Mouse (Mus musculus) hindbrain, postnatal 0 days (tissue): ENCODE results near the gene Ctnnd2. TPM values are rescaled to one million over a fixed set of nuclear protein-coding genes. Genes with fewer than 3 reads are reported as not detected.

Source experiments
- ATAC-seq: fragments of 200-750 bp; cut with Nextera tagmentation; 2 replicates; pipeline ENCODE4 v1.8.0; 2017; ENCODE audit warnings: mild to moderate bottlenecking, moderate TSS enrichment, moderate library complexity
- DNase-seq: peaks from one replicate; pipeline ENCODE4 v3.0.0-alpha.2; 2015; ENCODE audit warnings: low spot score
- H3K27ac ChIP-seq: fragments of 300-500 bp; sonication (generic); 2 replicates; pipeline ENCODE4 v1.5.1; 2014; ENCODE audit warnings: mild to moderate bottlenecking
- H3K27me3 ChIP-seq: fragments of 300-500 bp; sonication (generic); 2 replicates; pipeline ENCODE4 v1.6.1; 2014; ENCODE audit warnings: low read length, mixed read lengths; ENCODE audit not compliant: insufficient read depth
- H3K36me3 ChIP-seq: fragments of 300-500 bp; sonication (generic); 2 replicates; pipeline ENCODE4 v1.6.1; 2014; ENCODE audit warnings: low read length, mixed read lengths; ENCODE audit not compliant: insufficient read depth
- H3K4me1 ChIP-seq: fragments of 300-500 bp; sonication (generic); 2 replicates; pipeline ENCODE4 v1.6.1; 2014; ENCODE audit warnings: antibody characterized with exemption, low read length, mixed read lengths; ENCODE audit not compliant: insufficient read depth
- H3K4me2 ChIP-seq: fragments of 300-500 bp; sonication (generic); 2 replicates; pipeline ENCODE4 v1.6.1; 2014; ENCODE audit warnings: low read depth, mild to moderate bottlenecking, low read length, moderate library complexity, mixed read lengths
- H3K4me3 ChIP-seq: fragments of 300-500 bp; sonication (generic); 2 replicates; pipeline ENCODE4 v1.5.1; 2014; ENCODE audit warnings: low read length
- H3K9ac ChIP-seq: fragments of 300-500 bp; sonication (generic); replicated peaks from 2 replicates; pipeline ENCODE4 v1.6.1; 2014; ENCODE audit warnings: mild to moderate bottlenecking, low read length, moderate library complexity, mixed read lengths
- H3K9me3 ChIP-seq: fragments of 300-500 bp; sonication (generic); 2 replicates; pipeline ENCODE4 v1.6.1; 2016; ENCODE audit warnings: low read length, mixed read lengths
- CTCF ChIP-seq: IDR thresholded peaks from 2 replicates; pipeline ENCODE4 v1.5.1; 2016; ENCODE audit warnings: antibody characterized with exemption, control low read depth, low read depth
- WGBS: fragments of 180-500 bp; shearing (Covaris S2); extraction: QIAGEN DNeasy Blood & Tissue Kit; methylation state at CpG from one replicate; pipeline ENCODE4 v1.1.7; 2014; 5-methylcytosine and 5-hydroxymethylcytosine counted together
- polyA plus RNA-seq: library from polyadenylated mRNA; unstranded; fragments of >200 nt; fragmentation: Nextera tagmentation; extraction: Ambion mirVana; gene quantifications from 2 replicates; pipeline ENCODE4 v1.2.1, GENCODE M21; 2015
- total RNA-seq: library from RNA; depleted of rRNA; stranded (reverse); fragments of >200 nt; gene quantifications from 2 replicates; pipeline ENCODE4 v1.2.3, GENCODE M21; 2014

The Ctnnd2 gene
- total and polyA plus RNA-seq, 2 experiments from 2014 or later, result 67.2 to 157 TPM

DNA sequence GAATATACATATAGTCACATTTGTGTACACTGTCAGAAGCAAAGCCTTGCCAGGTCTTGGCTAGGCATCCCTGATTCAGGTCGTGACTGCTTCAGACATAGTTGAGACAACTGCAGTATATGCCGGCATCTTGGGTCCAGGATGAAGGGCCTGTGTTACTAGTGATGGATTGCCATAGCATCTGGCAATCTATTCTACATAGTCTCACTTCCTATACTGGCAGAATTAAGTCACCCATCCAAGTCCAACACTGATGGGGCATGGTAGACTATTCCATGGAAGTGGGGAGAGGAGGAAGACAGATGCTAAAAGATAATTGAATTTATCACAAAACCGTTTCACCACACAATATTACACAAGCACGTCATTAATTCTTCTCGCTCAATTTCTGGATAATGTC lies 369.1 kb downstream of the Ctnnd2 start:
- Histone ChIP-seq H3K27ac (no peak overlapping the region), H3K9ac (no peak overlapping the region), H3K36me3 (no peaks in the 10 kb centered on the region), H3K27me3 (no peaks in the 10 kb centered on the region), H3K4me2 (no peak overlapping the region), H3K4me1 (no peaks in the 10 kb centered on the region), H3K4me3 (no peak overlapping the region), H3K9me3 (no peaks in the 10 kb centered on the region)
- 80% methylated on average over 5 of the region's 5 CpGs for WGBS
- TF ChIP-seq CTCF, result no peak
- ATAC-seq, result no peak
- DNase-seq, result no peak

DNA sequence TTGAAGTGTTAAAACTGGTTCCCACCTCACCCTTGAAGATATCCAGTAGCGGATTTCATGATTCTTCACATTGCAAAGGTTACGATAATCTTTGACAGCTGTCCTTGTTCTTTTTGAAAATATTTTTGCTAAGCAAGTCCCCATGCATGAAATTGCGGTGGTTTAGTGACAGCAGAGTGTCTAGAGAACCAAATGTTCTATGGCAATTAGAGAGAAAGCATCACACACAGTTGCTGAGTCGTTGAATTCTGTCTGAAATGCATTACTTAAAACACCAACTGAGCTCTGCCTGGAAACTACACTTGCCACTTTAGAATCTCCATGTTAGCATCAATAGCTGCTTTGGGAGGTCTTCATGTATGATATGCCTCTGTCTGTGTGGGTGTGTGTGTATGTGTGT lies 375.9 kb downstream of the Ctnnd2 start:
- ATAC-seq, result no peak
- Histone ChIP-seq H3K4me2 (no peak overlapping the region), H3K27me3 (no peaks in the 10 kb centered on the region), H3K4me1 (no peaks in the 10 kb centered on the region), H3K27ac (no peak overlapping the region), H3K4me3 (no peak overlapping the region), H3K9ac (no peak overlapping the region), H3K9me3 (no peaks in the 10 kb centered on the region), H3K36me3 (no peaks in the 10 kb centered on the region)
- no peak for TF ChIP-seq CTCF
- WGBS, result 75% methylated on average over 4 of the region's 4 CpGs
- DNase-seq, result no peak

DNA sequence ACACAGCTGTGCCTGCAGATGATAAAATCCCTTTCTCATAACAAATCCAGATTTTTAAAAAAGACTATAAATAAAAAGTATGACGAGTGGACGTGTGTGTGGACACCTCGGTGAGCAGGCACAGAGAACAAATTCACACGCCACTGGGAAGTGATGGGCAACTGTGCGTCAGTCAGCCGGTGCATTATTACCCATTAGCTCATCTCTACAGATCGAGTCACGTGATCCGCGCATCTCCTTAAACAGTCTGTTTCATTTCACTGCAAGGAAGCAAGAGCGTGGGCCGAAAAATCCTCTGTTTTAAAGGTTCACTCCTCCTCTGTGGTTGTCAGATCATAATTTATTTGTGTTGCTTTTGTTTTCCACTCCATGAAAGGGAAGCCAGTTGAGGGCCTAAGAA lies 378.6 kb downstream of the Ctnnd2 start:
- WGBS, result 90% methylated on average over 12 of the region's 12 CpGs
- no peaks in the 10 kb centered on the region for H3K4me1 ChIP-seq
- no peak for ATAC-seq
- no peak overlapping the region for H3K9ac ChIP-seq
- no peaks in the 10 kb centered on the region for H3K9me3 ChIP-seq
- TF ChIP-seq CTCF, result no peak
- no peaks in the 10 kb centered on the region for H3K36me3 ChIP-seq
- no peak overlapping the region for H3K27ac ChIP-seq
- no peak overlapping the region for H3K4me3 ChIP-seq
- DNase-seq, result no peak
- no peak overlapping the region for H3K4me2 ChIP-seq
- H3K27me3 ChIP-seq, result no peaks in the 10 kb centered on the region

DNA sequence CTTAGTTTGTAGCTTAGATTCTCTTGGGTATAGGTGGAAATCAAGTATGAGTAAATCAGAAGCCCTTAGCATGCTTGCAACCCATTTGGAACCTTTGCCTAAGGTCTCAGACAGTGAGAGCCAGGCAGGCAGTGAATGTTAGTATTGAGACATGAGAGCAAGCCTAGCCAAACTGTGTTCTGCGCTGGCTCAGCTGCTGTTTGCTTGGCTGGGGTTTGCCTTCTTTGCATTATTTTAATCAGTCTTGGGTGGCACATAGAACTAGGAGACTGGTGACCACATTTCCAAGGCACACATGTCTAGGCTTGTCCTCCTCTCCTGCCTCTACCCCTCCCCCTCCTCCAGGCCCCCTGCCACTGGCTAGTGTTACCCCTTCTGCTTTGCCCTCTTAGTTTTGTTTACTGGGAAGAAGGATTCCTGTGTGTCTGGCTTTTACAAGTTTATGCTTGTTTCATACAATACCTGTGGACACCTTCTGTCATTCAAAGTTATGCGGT lies 381.6 kb downstream of the Ctnnd2 start:
- DNase-seq (peak; percentile 15), ATAC-seq (no peak)
- no peaks in the 10 kb centered on the region for H3K9me3 ChIP-seq
- no peak for TF ChIP-seq CTCF
- H3K27ac ChIP-seq, result no peak overlapping the region
- H3K4me1 ChIP-seq, result no peaks in the 10 kb centered on the region
- no peak overlapping the region for H3K4me3 ChIP-seq
- H3K36me3 ChIP-seq, result no peaks in the 10 kb centered on the region
- no peaks in the 10 kb centered on the region for H3K27me3 ChIP-seq
- H3K9ac ChIP-seq, result no peak overlapping the region
- WGBS, result 78% methylated on average over 2 of the region's 2 CpGs
- no peak overlapping the region for H3K4me2 ChIP-seq

DNA sequence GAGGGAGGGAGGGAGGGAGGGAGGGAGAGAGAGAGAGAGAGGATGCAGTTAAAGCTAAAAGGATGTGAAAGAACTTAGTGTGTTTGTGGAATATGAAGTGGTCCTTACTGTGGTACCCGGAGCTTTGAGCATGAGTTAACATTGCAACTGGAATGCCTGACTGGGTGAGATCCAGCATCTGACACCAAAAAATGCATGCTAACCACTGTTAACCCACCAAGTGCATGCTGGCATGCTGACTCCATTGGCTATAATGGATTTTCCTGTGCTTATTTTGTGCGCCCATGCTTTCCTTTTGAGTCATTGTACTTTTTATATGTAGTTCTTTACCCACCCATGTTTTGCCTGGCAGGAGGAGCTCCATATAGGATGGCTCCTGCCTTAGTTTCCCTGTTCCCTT lies 383.4 kb downstream of the Ctnnd2 start:
- 86% methylated on average over 2 of the region's 2 CpGs for WGBS
- no peak overlapping the region for H3K9ac ChIP-seq
- no peak overlapping the region for H3K27ac ChIP-seq
- H3K36me3 ChIP-seq, result no peaks in the 10 kb centered on the region
- no peak for DNase-seq
- no peak for TF ChIP-seq CTCF
- no peaks in the 10 kb centered on the region for H3K9me3 ChIP-seq
- no peak for ATAC-seq
- no peak overlapping the region for H3K4me2 ChIP-seq
- H3K4me3 ChIP-seq, result no peak overlapping the region
- no peaks in the 10 kb centered on the region for H3K4me1 ChIP-seq
- H3K27me3 ChIP-seq, result no peaks in the 10 kb centered on the region

DNA sequence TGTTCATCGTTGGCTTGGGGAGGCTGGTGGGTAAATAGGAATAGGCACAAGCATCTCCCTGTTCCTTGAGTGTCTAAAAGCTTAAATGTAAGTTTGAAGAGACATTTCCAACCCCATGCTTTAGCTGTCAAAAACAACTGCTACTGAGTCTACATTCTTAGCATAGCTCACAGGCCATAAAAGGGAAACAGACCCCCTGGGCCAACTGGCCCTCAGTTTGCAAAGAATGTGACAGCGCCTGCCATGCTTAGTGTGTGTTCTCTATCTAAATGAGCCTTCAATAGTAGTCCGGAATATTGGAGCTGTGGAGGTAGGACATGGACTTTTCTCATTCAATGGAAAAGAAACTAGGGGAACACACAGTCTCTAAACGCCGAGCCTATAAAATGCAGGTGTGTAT lies 390.0 kb downstream of the Ctnnd2 start:
- Histone ChIP-seq H3K4me2 (no peak overlapping the region), H3K27ac (no peak overlapping the region), H3K4me1 (no peaks in the 10 kb centered on the region), H3K9me3 (no peaks in the 10 kb centered on the region), H3K9ac (no peak overlapping the region), H3K36me3 (no peaks in the 10 kb centered on the region), H3K27me3 (no peaks in the 10 kb centered on the region), H3K4me3 (no peak overlapping the region)
- no peak for DNase-seq
- no peak for ATAC-seq
- 71% methylated on average over 5 of the region's 5 CpGs for WGBS
- TF ChIP-seq CTCF, result no peak

DNA sequence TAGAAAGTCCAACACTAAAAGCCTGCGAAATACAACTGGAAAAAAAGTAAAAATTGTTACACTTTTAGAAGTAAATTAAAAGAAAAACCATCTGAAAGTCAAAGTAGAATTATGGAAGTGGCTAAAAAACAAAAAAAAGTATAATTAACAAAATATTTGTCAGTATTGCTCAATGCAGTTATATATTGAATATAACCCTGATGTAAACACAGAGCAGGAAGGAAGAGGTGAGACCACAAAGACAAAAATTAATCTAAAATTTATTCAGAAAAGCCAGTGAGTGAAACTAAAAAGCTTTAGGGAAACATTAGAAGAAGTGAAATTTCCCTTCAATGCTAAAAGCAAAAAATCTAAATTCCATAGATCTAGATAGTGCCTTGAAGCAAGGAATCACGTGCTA lies 392.2 kb downstream of the Ctnnd2 start:
- H3K9ac ChIP-seq, result no peak overlapping the region
- WGBS, result 85% methylated on average over 2 of the region's 2 CpGs
- H3K4me2 ChIP-seq, result no peak overlapping the region
- H3K27me3 ChIP-seq, result no peaks in the 10 kb centered on the region
- no peaks in the 10 kb centered on the region for H3K9me3 ChIP-seq
- H3K27ac ChIP-seq, result no peak overlapping the region
- ATAC-seq (no peak), DNase-seq (no peak)
- no peaks in the 10 kb centered on the region for H3K36me3 ChIP-seq
- TF ChIP-seq CTCF, result no peak
- no peak overlapping the region for H3K4me3 ChIP-seq
- H3K4me1 ChIP-seq, result no peaks in the 10 kb centered on the region
